Mouse (Mus musculus): ENCODE results near the gene Lingo3.

Lingo3 gene

GRCm38 (mm10) chr10:80798150-80799006 is 45.5 kb downstream of the Lingo3 start, which contains the start of the genes Sf3a2 and Plekhj1:
Gene Sf3a2, plus strand, starts transcription at chr10:80798198.
Gene Plekhj1, minus strand, starts transcription at chr10:80798626.
- DNase-seq: peak; percentile 98

DNA sequence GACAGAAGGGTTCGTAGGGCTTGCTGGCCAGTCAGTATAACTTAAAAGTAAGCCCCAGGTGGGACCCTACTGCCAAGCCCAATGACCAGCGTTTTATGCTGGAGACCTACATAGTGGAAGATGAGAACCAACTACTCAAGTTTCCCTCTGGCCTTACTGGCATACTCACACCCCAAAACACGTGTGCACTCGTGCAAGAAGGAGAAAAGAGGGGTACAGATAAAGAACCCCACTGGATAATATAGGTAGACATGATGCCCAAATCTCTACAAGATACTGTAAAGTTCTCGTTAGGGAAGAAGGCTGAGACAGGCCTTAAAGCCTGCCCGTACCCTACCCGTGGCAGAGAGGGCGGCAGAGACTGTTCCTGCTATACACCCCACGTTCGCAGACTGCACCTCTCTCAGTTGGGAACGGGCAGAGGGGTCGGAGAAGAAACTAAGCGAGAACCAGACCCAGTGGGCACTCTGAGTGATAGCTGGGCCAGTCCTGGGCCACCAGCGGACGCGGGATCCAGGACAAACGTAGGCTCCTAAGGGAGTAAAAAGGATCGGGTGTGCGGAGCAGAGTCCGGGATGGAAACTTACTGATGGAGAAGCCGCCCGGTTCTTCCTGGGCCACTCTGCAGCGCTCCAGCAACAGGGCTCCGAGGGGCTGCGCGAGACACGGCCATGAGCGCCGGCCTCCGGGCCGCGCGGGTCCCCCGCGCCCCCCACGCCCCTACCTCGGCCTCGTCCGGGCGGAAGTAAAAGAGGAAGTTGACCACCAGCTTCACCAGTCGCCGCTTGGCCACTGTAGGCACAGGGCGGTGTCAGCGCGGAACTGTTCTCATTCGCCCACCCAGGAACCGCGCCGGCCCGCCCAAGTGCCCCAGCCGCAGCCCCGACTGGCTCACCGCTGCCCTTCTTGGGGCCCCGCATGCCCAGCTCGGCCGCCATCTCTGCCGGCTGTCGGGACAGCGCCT is 46.4 kb downstream of the Lingo3 start:
- no peak for DNase-seq

DNA sequence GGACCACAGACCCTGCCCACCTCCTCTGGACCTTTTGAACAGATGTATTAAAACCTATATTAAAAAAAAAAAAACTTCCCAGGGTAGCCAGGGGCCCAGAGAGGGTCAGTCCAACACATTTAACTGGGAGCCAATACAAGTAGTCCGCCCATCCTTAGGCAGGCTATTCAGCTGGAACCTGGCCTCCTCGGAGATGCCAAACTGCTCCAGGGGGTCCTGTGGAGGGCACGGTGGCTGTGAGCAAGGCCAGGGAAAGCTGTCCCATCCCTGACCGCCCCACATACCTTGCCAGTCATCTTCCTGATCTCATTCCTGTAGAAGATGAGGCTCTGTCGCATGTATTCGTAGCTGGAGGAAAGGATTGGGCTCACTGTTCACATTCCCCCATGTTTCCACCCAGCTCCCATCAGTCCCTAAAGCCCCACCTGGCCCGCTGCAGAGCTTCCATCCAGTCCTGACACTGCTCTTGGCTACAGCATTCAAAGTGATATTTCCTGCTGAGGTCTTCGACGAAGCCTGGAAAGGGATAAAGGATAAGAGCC is 47.5 kb downstream of the Lingo3 start:
- DNase-seq: no peak

DNA sequence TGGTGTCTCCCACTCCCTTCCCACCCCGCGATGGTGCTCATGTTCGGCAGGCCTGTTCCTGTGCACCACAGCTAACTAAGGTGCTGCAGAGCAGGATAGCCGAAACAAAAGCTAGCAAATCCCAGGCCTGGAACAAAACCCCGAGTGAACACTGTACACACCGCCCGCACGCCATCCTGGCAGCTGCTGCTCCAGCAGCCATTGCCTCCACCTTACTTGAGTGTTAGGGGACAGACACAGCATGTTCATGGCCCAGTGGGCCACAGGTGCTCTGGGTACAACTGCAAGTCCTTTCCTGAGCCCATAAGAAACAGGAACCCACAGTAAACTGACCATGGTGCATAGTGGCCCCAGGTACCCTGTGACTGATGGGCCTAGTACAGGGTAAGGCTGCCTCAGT is 49.1 kb downstream of the Lingo3 start:
- DNase-seq: no peak

- DNase-seq: no peak
Measured at GRCm38 (mm10) chr10:80793803-80794202, 50.0 kb downstream of the Lingo3 start.

GRCm38 (mm10) chr10:80793033-80793784 is 50.6 kb downstream of the Lingo3 start:
- no peak for DNase-seq

DNA sequence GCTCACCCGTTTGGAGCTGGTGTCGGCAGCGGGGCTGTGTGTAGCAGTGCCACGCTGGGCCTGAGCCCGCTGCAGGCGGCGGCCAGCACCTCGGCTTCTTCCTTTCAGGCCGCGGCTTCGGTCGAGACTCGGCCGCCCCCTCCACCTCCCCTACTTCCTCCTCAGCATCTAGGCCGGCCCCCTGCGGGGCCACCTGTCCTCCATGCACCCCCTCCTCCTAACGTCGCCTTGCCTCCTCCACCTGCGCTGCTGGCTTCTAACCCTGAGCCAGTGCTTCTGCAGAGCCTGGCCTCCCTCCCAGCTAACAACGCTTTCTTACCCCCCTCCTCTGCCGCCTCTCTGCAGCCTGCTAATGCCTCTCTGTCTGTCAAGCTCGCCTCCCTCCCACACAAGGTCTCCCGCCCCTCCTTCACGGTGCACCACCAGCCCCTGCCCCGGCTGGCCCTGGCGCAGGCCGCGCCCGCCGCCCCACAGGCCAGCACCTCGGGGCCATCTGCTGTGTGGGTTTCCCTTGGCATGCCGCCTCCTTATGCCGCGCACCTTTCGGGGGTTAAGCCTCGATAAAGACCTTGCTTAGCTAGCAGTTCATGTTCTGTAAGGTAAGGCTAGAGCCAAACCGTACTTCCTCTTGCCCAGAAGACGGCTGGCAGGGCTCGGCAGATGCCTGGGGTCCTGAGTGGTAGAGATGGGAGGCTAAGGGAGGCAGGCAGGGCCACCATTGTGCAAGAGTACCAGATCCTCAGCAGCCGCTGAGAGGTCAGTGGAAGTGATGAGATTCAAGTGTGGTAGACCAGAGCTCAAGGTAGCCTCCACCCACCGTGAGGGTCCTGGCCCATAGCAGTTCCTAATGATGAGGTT is 51.4 kb downstream of the Lingo3 start:
- peak; percentile 7 for DNase-seq

DNA sequence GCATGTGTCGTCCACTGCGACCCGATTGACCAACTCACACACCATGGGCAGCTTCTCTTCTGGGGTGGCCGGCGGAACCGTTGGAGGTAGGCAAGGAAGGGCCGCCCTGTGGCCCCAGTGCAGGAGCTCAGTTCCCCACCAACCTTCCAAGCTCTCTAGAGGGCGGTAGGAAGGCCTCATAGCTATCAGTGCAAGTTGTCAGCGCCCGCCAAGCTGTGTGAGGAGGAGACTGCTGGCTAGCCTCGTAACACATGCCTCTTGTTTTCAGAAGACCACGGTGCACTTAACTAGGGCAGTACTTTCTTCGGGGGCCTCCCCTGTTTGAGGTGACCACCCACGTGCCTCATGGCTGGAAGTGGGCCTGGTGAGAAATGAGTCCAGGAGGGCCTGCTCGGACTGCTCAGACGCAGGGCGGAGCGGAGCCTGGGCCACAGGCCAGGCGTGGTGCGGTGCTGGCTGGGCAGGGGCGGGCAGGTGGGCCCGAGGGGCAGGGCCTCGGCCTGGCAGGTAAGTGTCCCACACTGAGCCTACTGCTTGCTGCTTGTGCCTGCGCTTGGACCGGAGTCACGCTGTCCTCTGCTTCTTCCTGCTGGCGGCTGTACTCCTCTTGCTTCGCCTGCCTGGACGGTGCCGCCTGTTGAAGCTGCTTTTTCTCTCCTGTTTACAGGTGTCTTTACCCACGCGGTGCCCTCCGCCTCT is 52.2 kb downstream of the Lingo3 start:
- no peak for DNase-seq

GRCm38 (mm10) chr10:80790761-80791404 is 53.0 kb downstream of the Lingo3 start:
- DNase-seq: no peak

- no peak for DNase-seq
Measured at GRCm38 (mm10) chr10:80787517-80787916, 56.3 kb downstream of the Lingo3 start.

GRCm38 (mm10) chr10:80785963-80786362 is 57.9 kb downstream of the Lingo3 start:
- no peak for DNase-seq

DNA sequence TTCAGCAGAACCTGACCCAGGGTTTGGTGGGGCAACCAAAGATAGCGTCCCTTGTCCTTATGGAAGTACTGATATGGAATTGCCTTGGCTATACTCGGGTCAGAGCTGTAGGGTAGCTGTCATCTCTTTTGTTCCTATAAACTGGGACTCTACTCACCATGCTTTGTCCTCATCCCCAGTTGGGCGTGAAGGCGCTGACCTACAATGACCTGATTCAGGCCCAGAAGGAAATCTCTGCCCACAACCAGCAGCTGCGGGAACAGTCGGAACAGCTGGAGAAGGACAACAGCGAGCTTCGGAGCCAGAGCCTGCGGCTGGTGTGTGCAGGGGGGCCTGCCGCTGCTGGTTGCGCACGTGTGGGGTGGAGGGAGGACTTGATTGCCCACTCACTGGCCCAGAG is 59.0 kb downstream of the Lingo3 start:
- DNase-seq: no peak

DNA sequence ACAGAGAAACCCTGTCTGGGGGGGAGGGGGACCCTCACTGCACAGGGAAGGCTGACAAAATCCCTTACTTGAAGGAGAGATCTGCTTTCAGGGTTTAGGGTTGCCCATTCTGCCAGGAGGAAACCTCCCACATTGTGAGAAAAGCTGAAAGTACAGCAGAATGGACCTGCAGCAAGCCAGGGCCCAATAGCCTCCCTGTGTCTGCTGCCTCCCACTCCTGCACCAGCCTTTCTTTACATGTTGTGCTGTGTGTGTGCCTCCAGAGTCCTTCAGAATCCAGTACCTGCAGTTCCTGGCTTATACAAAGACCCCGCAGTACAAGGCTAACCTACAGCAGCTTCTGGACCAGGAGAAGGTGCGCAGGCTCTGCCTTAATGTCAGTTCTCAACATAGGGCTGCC is 59.5 kb downstream of the Lingo3 start:
- no peak for DNase-seq
